Mouse (Mus musculus): ENCODE measurements around the gene Tuba1c. TPM values are rescaled to one million over a fixed set of nuclear protein-coding genes. Genes with fewer than 3 reads are reported as not detected.

Gene Tuba1c
- total and polyA plus RNA-seq, 3 experiments = 178 to 390 (median 220) TPM

DNA sequence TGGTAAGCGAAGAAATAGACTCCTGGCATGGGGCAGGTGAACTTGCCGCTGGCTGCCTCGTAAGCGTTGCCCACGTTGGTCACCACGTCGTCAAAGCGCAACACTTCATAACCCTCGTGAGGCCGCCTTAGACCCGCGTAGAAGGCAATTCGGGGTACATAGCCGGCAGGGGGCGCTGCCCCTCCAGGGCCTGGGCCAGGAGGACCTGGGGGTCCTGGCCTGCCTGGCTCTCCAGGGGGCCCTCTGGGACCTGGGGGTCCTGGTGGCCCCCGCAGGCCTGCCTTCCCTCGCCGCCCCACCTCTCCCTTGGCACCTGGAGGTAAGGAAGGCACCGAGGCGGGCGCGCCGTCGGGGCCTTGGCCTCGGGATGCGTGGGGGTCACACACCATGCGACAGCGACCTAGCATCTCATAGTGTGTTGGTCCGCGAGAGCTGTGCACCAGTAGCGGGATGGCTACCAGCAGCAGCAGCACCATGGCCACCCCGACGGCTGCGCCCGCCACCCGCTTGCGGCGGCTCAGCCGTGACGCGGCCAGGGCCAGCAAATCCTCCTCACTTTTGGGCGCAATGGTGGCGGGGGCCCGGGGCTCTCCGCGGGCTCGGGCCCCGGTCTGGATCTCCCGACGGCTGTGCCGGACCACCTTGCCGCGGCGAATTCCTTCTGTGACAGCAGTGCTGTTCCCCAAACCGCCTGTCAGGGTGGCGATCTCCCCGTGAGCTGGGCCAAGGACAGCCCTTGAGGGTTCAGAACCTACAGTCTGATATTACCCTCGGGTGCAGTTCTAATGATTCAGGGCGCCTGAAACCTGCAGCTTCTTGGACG, 57.8 kb downstream of the Tuba1c start, which contains the start of gene C1ql4:
TSS of gene C1ql4 (minus strand) at position 565 of the 823 bp plus-strand sequence.
- in situ Hi-C loops (cut with MboI; ENCODE audit: low pct_ligation_motif_present, low pct_unique_long_range_greater_than_20kb, low sequenced_read_pairs) (no loop called here), dilution Hi-C loops (cut with MboI; ENCODE audit: extremely low pct_ligation_motif_present, extremely low pct_unique_long_range_greater_than_20kb, low sequenced_read_pairs) (no loop called here)
- H3K27me3 ChIP-seq (replicated peaks) = no peaks in the 10 kb centered on the region
- H3K79me2 ChIP-seq (replicated peaks; ENCODE audit: control insufficient read depth, extremely low read depth, insufficient read depth, poor library complexity, severe bottlenecking) = no peaks in the 10 kb centered on the region
- no peak within 1 kb of the TSS for H3K4me3 ChIP-seq (replicated peaks in 1 of 3; ENCODE audit: low read depth in 2 of 3, low read length in 2 of 3, poor library complexity in 1 of 3)
- TF ChIP-seq NRF1 (IDR thresholded peaks at IDR 0.05; ENCODE audit: low read depth, low read length) = no peak
- no peak for TF ChIP-seq BHLHE40 (IDR thresholded peaks at IDR 0.05; ENCODE audit: low read depth, low read length)
- TF ChIP-seq SMC3 (IDR thresholded peaks at IDR 0.05; ENCODE audit: low read depth, low read length) = no peak
- no peak for TF ChIP-seq JUN (IDR thresholded peaks at IDR 0.05; ENCODE audit: insufficient read depth, low read depth, low read length)
- no peak for TF ChIP-seq CTCF (conservative IDR thresholded peaks at IDR 0.05 in 1 of 2, IDR thresholded peaks at IDR 0.05 in 1 of 2; ENCODE audit: low read depth in 2 of 2, low read length in 2 of 2)
- no peak for TF ChIP-seq ELF1 (IDR thresholded peaks at IDR 0.05; ENCODE audit: low read depth, low read length)
- TF ChIP-seq ZKSCAN1 (IDR thresholded peaks at IDR 0.05; ENCODE audit: borderline replicate concordance, low read depth, low read length) = no peak
- TF ChIP-seq MEF2A (IDR thresholded peaks at IDR 0.05; ENCODE audit: borderline replicate concordance, low read depth, low read length) = no peak
- TF ChIP-seq JUND (conservative IDR thresholded peaks at IDR 0.05; ENCODE audit: low read depth, low read length) = no peak
- no peak for TF ChIP-seq ZC3H11A (IDR thresholded peaks at IDR 0.05; ENCODE audit: low read depth, low read length)
- no peak for TF ChIP-seq RAD21 (IDR thresholded peaks at IDR 0.05; ENCODE audit: low read depth, low read length)
- no peak for TF ChIP-seq CHD1 (IDR thresholded peaks at IDR 0.05; ENCODE audit: low read depth, low read length)
- TF ChIP-seq MXI1 (IDR thresholded peaks at IDR 0.05; ENCODE audit: low read depth, low read length) = no peak
- no peak for TF ChIP-seq UBTF (IDR thresholded peaks at IDR 0.05; ENCODE audit: low read depth, low read length)
- TF ChIP-seq ZMIZ1 (IDR thresholded peaks at IDR 0.05; ENCODE audit: low read depth, low read length) = no peak
- no peak for TF ChIP-seq RCOR1 (conservative IDR thresholded peaks at IDR 0.05; ENCODE audit: low read depth, low read length)
- no peak for TF ChIP-seq MAX (IDR thresholded peaks at IDR 0.05; ENCODE audit: low read length)
- TF ChIP-seq NELFE (IDR thresholded peaks at IDR 0.05; ENCODE audit: low read depth, low read length) = no peak
- no peak for DNase-seq (ENCODE audit: extremely low read depth)
- H3K36me3 ChIP-seq (replicated peaks in 1 of 2; ENCODE audit: control insufficient read depth in 1 of 2, insufficient read depth in 1 of 2, low read length in 1 of 2) = peaks cover 9 to 38% of the 10 kb centered on the region in 2 experiments
- peaks cover 11% of the 10 kb centered on the region for H3K9me3 ChIP-seq (replicated peaks; ENCODE audit: low read length)
- H3K9ac ChIP-seq (ENCODE audit: insufficient read depth, low read depth) = no peak within 1 kb of the TSS
- no peak within 1 kb of the TSS for H3K4me2 ChIP-seq (ENCODE audit: insufficient read depth, low read depth, poor library complexity, severe bottlenecking)
- peaks cover 3 to 13% of the 10 kb centered on the region in 2 experiments; a peak in 3 of 4 replicates for H3K4me1 ChIP-seq (ENCODE audit: control insufficient read depth in 1 of 2, insufficient read depth in 2 of 2)
- no peak within 1 kb of the TSS for H3K27ac ChIP-seq (ENCODE audit: insufficient read depth, low read depth)

Other genes starting within 250 kb of the Tuba1c start
- gene Wnt1, start 240.0 kb upstream of the Tuba1c start, total RNA-seq (2012; rRNA removed) = not detected in 2 replicates
- not detected in 2 replicates for gene Wnt1, start 240.0 kb upstream of the Tuba1c start, total RNA-seq (2014; rRNA removed)
- not detected in 2 replicates for gene Wnt1, start 240.0 kb upstream of the Tuba1c start, polyA plus RNA-seq (2012; ENCODE audit: insufficient read length, low read depth)
- 0.04 TPM in 1 of 2 replicates, not detected in the other for gene Ddn, start 220.4 kb upstream of the Tuba1c start, total RNA-seq (2012; rRNA removed)
- not detected in 2 replicates for gene Ddn, start 220.4 kb upstream of the Tuba1c start, total RNA-seq (2014; rRNA removed)
- 0.08 TPM in 1 of 2 replicates, not detected in the other for gene Ddn, start 220.4 kb upstream of the Tuba1c start, polyA plus RNA-seq (2012; ENCODE audit: insufficient read length, low read depth)
- gene Prkag1, start 198.4 kb upstream of the Tuba1c start, total RNA-seq (2012; rRNA removed) = 49.4 and 63.2 TPM in 2 replicates
- 87.5 and 89.4 TPM in 2 replicates for gene Prkag1, start 198.4 kb upstream of the Tuba1c start, total RNA-seq (2014; rRNA removed)
- 66.1 and 73.2 TPM in 2 replicates for gene Prkag1, start 198.4 kb upstream of the Tuba1c start, polyA plus RNA-seq (2012; ENCODE audit: insufficient read length, low read depth)
- gene Kmt2d, start 158.7 kb upstream of the Tuba1c start, total RNA-seq (2012; rRNA removed) = 14.1 and 15.6 TPM in 2 replicates
- 4.3 and 4.8 TPM in 2 replicates for gene Kmt2d, start 158.7 kb upstream of the Tuba1c start, total RNA-seq (2014; rRNA removed)
- gene Kmt2d, start 158.7 kb upstream of the Tuba1c start, polyA plus RNA-seq (2012; ENCODE audit: insufficient read length, low read depth) = 22.7 TPM in 2 replicates
- gene Rhebl1, start 135.4 kb upstream of the Tuba1c start, total RNA-seq (2012; rRNA removed) = 11.1 and 13.9 TPM in 2 replicates
- 17.6 and 23.2 TPM in 2 replicates for gene Rhebl1, start 135.4 kb upstream of the Tuba1c start, total RNA-seq (2014; rRNA removed)
- gene Rhebl1, start 135.4 kb upstream of the Tuba1c start, polyA plus RNA-seq (2012; ENCODE audit: insufficient read length, low read depth) = 23.3 and 25.1 TPM in 2 replicates
- gene Dhh, start 131.4 kb upstream of the Tuba1c start, total RNA-seq (2012; rRNA removed) = not detected in 2 replicates
- gene Dhh, start 131.4 kb upstream of the Tuba1c start, total RNA-seq (2014; rRNA removed) = not detected in 2 replicates
- not detected in 2 replicates for gene Dhh, start 131.4 kb upstream of the Tuba1c start, polyA plus RNA-seq (2012; ENCODE audit: insufficient read length, low read depth)
- gene Lmbr1l, start 111.7 kb upstream of the Tuba1c start, total RNA-seq (2012; rRNA removed) = 19.7 and 23.4 TPM in 2 replicates
- 27.5 and 30.4 TPM in 2 replicates for gene Lmbr1l, start 111.7 kb upstream of the Tuba1c start, total RNA-seq (2014; rRNA removed)
- gene Lmbr1l, start 111.7 kb upstream of the Tuba1c start, polyA plus RNA-seq (2012; ENCODE audit: insufficient read length, low read depth) = 22.4 and 27.9 TPM in 2 replicates
- 1,149 and 1,670 TPM in 2 replicates for gene Tuba1b, start 95.3 kb upstream of the Tuba1c start, total RNA-seq (2012; rRNA removed)
- gene Tuba1b, start 95.3 kb upstream of the Tuba1c start, total RNA-seq (2014; rRNA removed) = 2,803 and 2,960 TPM in 2 replicates
- 2,789 and 2,851 TPM in 2 replicates for gene Tuba1b, start 95.3 kb upstream of the Tuba1c start, polyA plus RNA-seq (2012; ENCODE audit: insufficient read length, low read depth)
- gene Gm49450, start 76.3 kb upstream of the Tuba1c start, total RNA-seq (2012; rRNA removed) = 0.38 TPM in 1 of 2 replicates, not detected in the other
- 0.81 and 4.7 TPM in 2 replicates for gene Gm49450, start 76.3 kb upstream of the Tuba1c start, total RNA-seq (2014; rRNA removed)
- 125 TPM in 1 of 2 replicates, not detected in the other for gene Gm49450, start 76.3 kb upstream of the Tuba1c start, polyA plus RNA-seq (2012; ENCODE audit: insufficient read length, low read depth)
- 153 and 181 TPM in 2 replicates for gene Tuba1a, start 76.2 kb upstream of the Tuba1c start, total RNA-seq (2012; rRNA removed)
- 438 and 533 TPM in 2 replicates for gene Tuba1a, start 76.2 kb upstream of the Tuba1c start, total RNA-seq (2014; rRNA removed)
- 254 and 283 TPM in 2 replicates for gene Tuba1a, start 76.2 kb upstream of the Tuba1c start, polyA plus RNA-seq (2012; ENCODE audit: insufficient read length, low read depth)
- not detected in 2 replicates for gene Prph, start 25.3 kb downstream of the Tuba1c start, total RNA-seq (2012; rRNA removed)
- 0.12 TPM in 1 of 2 replicates, not detected in the other for gene Prph, start 25.3 kb downstream of the Tuba1c start, total RNA-seq (2014; rRNA removed)
- not detected in 2 replicates for gene Prph, start 25.3 kb downstream of the Tuba1c start, polyA plus RNA-seq (2012; ENCODE audit: insufficient read length, low read depth)
- 17.8 and 25.0 TPM in 2 replicates for gene Troap, start 44.7 kb downstream of the Tuba1c start, total RNA-seq (2012; rRNA removed)
- gene Troap, start 44.7 kb downstream of the Tuba1c start, total RNA-seq (2014; rRNA removed) = 19.2 and 20.2 TPM in 2 replicates
- gene Troap, start 44.7 kb downstream of the Tuba1c start, polyA plus RNA-seq (2012; ENCODE audit: insufficient read length, low read depth) = 61.0 and 74.2 TPM in 2 replicates
- gene C1ql4, start 57.9 kb downstream of the Tuba1c start, total RNA-seq (2012; rRNA removed) = 0.08 TPM in 1 of 2 replicates, not detected in the other
- gene C1ql4, start 57.9 kb downstream of the Tuba1c start, total RNA-seq (2014; rRNA removed) = not detected in 2 replicates
- not detected in 2 replicates for gene C1ql4, start 57.9 kb downstream of the Tuba1c start, polyA plus RNA-seq (2012; ENCODE audit: insufficient read length, low read depth)
- 10.0 and 10.6 TPM in 2 replicates for gene Dnajc22, start 63.3 kb downstream of the Tuba1c start, total RNA-seq (2012; rRNA removed)
- gene Dnajc22, start 63.3 kb downstream of the Tuba1c start, total RNA-seq (2014; rRNA removed) = 20.4 and 24.2 TPM in 2 replicates
- 12.4 and 14.5 TPM in 2 replicates for gene Dnajc22, start 63.3 kb downstream of the Tuba1c start, polyA plus RNA-seq (2012; ENCODE audit: insufficient read length, low read depth)
- gene Spats2, start 96.0 kb downstream of the Tuba1c start, total RNA-seq (2012; rRNA removed) = 26.5 and 27.1 TPM in 2 replicates
- 68.3 and 81.0 TPM in 2 replicates for gene Spats2, start 96.0 kb downstream of the Tuba1c start, total RNA-seq (2014; rRNA removed)
- 79.5 and 81.0 TPM in 2 replicates for gene Spats2, start 96.0 kb downstream of the Tuba1c start, polyA plus RNA-seq (2012; ENCODE audit: insufficient read length, low read depth)
- gene Kcnh3, start 195.0 kb downstream of the Tuba1c start, total RNA-seq (2012; rRNA removed) = not detected in 2 replicates
- not detected in 2 replicates for gene Kcnh3, start 195.0 kb downstream of the Tuba1c start, total RNA-seq (2014; rRNA removed)
- not detected in 2 replicates for gene Kcnh3, start 195.0 kb downstream of the Tuba1c start, polyA plus RNA-seq (2012; ENCODE audit: insufficient read length, low read depth)
- gene Mcrs1, start 222.1 kb downstream of the Tuba1c start, total RNA-seq (2012; rRNA removed) = 83.7 and 85.1 TPM in 2 replicates
- 94.5 and 105 TPM in 2 replicates for gene Mcrs1, start 222.1 kb downstream of the Tuba1c start, total RNA-seq (2014; rRNA removed)
- 73.4 and 75.9 TPM in 2 replicates for gene Mcrs1, start 222.1 kb downstream of the Tuba1c start, polyA plus RNA-seq (2012; ENCODE audit: insufficient read length, low read depth)

Measured in CH12.LX (cell line).